Mouse (Mus musculus) left cerebral cortex, adult 2 months (tissue): ENCODE results near the gene Tmem39a. TPM values are rescaled to one million over a fixed set of nuclear protein-coding genes. Genes with fewer than 3 reads are reported as not detected.

Experiments used
- DNase-seq, 2 experiments: peaks; one replicate each; pipeline ENCODE4 v3.0.0; 2021 to 2022; ENCODE audit warnings: low spot score in 2 of 2, mixed read lengths in 1 of 2; ENCODE audit errors: extremely low spot score in 1 of 2
- H3K27ac ChIP-seq: fragments of 200-600 bp; 2 replicates; pipeline ENCODE4 v1.8.1; 2022
- H3K4me3 ChIP-seq: fragments of 200-600 bp; 2 replicates; pipeline ENCODE4 v1.8.1; 2022
- CTCF ChIP-seq: fragments of 200-600 bp; IDR thresholded peaks from 2 replicates; pipeline ENCODE4 v1.8.1; 2022; ENCODE audit warnings: antibody characterized with exemption, mild to moderate bottlenecking, moderate library complexity
- intact Hi-C: fragments of 180-260 bp; cut with DNase I; formaldehyde crosslinking; loops from one replicate; pipeline ENCODE4 v1.15.1; 2025
- total RNA-seq, 2 experiments: library from RNA; stranded (reverse); gene quantifications; 2 replicates each; pipeline ENCODE4 v1.2.3; 2021

Gene Tmem39a
- total RNA-seq, 2 experiments from 2014 or later: 23.5 to 24.9 TPM

- DNase-seq: no peak
- no peak for TF ChIP-seq CTCF
- Histone ChIP-seq H3K4me3 (no peak overlapping the region), H3K27ac (no peak overlapping the region)
- intact Hi-C loops: no loop called here
Measured at GRCm38 (mm10) chr16:38617977-38618376, 59.5 kb downstream of the Tmem39a start.

GRCm38 (mm10) chr16:38619054-38619453, 60.6 kb downstream of the Tmem39a start:
- intact Hi-C loops: no loop called here
- Histone ChIP-seq H3K4me3 (no peak overlapping the region), H3K27ac (no peak overlapping the region)
- TF ChIP-seq CTCF: peak; percentile 90
- peak; percentile 77 to 83 for DNase-seq

DNA sequence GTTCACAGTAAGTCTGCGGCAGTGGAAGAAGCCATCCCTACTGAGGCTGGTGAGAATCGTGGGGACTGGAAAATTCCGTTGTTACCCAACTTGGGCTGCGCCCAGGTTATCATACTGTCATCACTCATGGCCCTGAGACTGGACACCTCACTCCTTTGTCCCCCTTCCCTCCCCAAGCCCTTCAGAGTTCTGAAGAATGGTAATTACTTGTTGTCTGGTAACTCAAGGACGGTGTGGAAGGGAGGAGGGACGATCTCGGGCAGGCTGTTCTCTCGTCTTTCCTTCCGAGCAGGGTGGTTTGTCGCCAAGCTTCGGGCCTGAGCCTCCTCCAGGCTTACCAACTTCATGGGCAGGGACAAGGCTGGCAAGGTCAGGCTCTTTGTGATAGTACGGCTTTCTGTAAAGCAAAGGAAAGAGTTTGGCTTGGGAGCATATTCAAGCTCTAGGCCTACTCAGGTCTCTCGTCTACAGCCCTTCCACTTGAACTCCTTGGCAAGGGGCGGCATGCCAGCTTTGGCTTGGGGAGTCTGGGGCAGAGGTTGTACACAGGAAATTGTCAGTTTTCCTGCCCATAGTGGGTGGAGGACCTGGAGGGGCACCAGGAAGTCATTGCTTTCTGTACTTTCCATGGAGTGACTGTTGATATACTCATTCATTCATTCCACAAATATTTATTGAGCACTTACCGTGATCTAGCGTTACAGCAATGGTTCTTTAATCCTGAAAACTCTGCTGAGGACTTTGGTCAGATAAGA, 62.4 kb downstream of the Tmem39a start:
- H3K4me3 ChIP-seq: no peak overlapping the region
- DNase-seq: no peak
- intact Hi-C loops: loop anchor here (10.0 kb wide), 2 partner anchors 104 to 434 kb away; no protein-coding TSS in a partner anchor
- TF ChIP-seq CTCF: no peak
- no peak overlapping the region for H3K27ac ChIP-seq

GRCm38 (mm10) chr16:38622283-38622682, 63.8 kb downstream of the Tmem39a start:
- no peak overlapping the region for H3K27ac ChIP-seq
- TF ChIP-seq CTCF: peak; percentile 54
- H3K4me3 ChIP-seq: no peak overlapping the region
- DNase-seq: no peak
- intact Hi-C loops: loop anchor here (10.0 kb wide), 2 partner anchors 103 to 433 kb away; no protein-coding TSS in a partner anchor

DNA sequence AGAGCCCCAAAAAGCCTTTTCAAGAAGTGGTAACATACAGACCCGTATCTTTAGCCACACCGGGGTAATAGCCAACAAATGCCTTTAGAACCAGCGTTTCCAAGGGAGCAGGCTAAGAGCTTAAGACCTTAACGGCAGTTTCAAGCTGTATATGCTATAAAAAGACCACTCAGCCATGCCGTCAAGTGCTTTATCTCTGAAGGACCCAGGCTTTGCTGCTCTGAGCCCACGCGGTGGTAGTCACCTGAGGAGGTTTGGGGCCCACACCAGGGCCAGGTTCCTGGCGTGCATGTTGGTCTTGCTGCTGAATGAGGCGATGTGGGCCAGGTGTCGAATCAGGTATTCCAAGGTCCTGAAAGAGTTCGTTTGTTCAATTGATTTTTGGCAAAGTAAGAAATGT, 65.8 kb downstream of the Tmem39a start:
- no peak for TF ChIP-seq CTCF
- intact Hi-C loops: loop anchor here (10.0 kb wide), 2 partner anchors 100 to 430 kb away; no protein-coding TSS in a partner anchor
- no peak for DNase-seq
- no peak overlapping the region for H3K4me3 ChIP-seq
- H3K27ac ChIP-seq: no peak overlapping the region

GRCm38 (mm10) chr16:38625411-38625810, 66.9 kb downstream of the Tmem39a start:
- H3K27ac ChIP-seq: no peak overlapping the region
- no peak overlapping the region for H3K4me3 ChIP-seq
- no peak for DNase-seq
- intact Hi-C loops: loop anchor here (10.0 kb wide), 2 partner anchors 99 to 429 kb away; no protein-coding TSS in a partner anchor
- TF ChIP-seq CTCF: no peak

- no peak overlapping the region for H3K27ac ChIP-seq
- no peak for TF ChIP-seq CTCF
- intact Hi-C loops: loop anchor here (10.0 kb wide), 2 partner anchors 99 to 429 kb away; no protein-coding TSS in a partner anchor
- no peak for DNase-seq
- no peak overlapping the region for H3K4me3 ChIP-seq
Measured at GRCm38 (mm10) chr16:38625811-38626369, 67.4 kb downstream of the Tmem39a start.

GRCm38 (mm10) chr16:38632147-38632546, 73.6 kb downstream of the Tmem39a start:
- Histone ChIP-seq H3K4me3 (no peak overlapping the region), H3K27ac (no peak overlapping the region)
- DNase-seq: peak; percentile 34 to 54
- TF ChIP-seq CTCF: peak; percentile 78
- intact Hi-C loops: loop anchor here (5.0 kb wide), 1 partner anchor 180 kb away; no protein-coding TSS in a partner anchor

GRCm38 (mm10) chr16:38635833-38636390, 77.4 kb downstream of the Tmem39a start:
- no peak for DNase-seq
- no peak for TF ChIP-seq CTCF
- Histone ChIP-seq H3K4me3 (no peak overlapping the region), H3K27ac (no peak overlapping the region)
- intact Hi-C loops: no loop called here

DNA sequence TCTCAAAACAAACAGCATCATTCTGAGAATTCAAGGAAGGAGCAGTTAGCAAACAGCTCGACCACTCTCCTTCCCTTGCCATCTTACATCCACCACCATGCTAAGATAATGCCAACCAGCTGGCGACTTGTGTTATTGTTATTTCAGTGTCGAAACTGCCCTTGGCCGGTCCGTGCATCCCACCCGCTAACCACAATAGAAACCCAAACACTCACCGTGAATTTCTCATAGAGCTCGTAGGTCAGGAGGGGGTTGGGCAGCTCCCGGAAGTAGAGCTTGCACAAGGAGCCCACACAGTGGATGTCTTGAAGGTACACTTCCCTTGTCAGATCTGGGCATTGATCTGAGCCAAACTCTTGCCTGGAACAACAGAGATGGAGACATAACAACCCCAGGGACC, 78.2 kb downstream of the Tmem39a start:
- TF ChIP-seq CTCF: no peak
- intact Hi-C loops: no loop called here
- no peak for DNase-seq
- H3K4me3 ChIP-seq: no peak overlapping the region
- no peak overlapping the region for H3K27ac ChIP-seq

- intact Hi-C loops: no loop called here
- Histone ChIP-seq H3K4me3 (no peak overlapping the region), H3K27ac (no peak overlapping the region)
- no peak for TF ChIP-seq CTCF
- no peak for DNase-seq
Measured at GRCm38 (mm10) chr16:38637085-38637484, 78.6 kb downstream of the Tmem39a start.

Other genes starting within 250 kb of the Tmem39a start
- gene Maats1, start 216.6 kb upstream of the Tmem39a start, total RNA-seq: 1 to 10 TPM; 1.2 to 1.6 TPM
- 100 to 1,000 TPM; 131 to 133 TPM for gene Cox17, start 211.7 kb upstream of the Tmem39a start, total RNA-seq
- gene Gm21987, start 211.7 kb upstream of the Tmem39a start, total RNA-seq: not detected
- gene Popdc2, start 196.5 kb upstream of the Tmem39a start, total RNA-seq: 1 to 10 TPM in 1 of 2 experiments, under 1 TPM in 1; 0.51 to 1.5 TPM
- gene Pla1a, start 125.6 kb upstream of the Tmem39a start, total RNA-seq: 1 to 10 TPM; 1.5 to 2.5 TPM
- gene Adprh, start 106.0 kb upstream of the Tmem39a start, total RNA-seq: 10 to 100 TPM; 60.9 to 61.6 TPM
- gene Cd80, start 103.1 kb upstream of the Tmem39a start, total RNA-seq: under 1 TPM; 0.27 to 0.54 TPM
- 10 to 100 TPM; 32.2 to 33.4 TPM for gene Timmdc1, start 36.0 kb upstream of the Tmem39a start, total RNA-seq
- gene Poglut1, start 8.4 kb upstream of the Tmem39a start, total RNA-seq: 10 to 100 TPM; 41.8 to 44.0 TPM
- gene Arhgap31, start 154.6 kb downstream of the Tmem39a start, total RNA-seq: 10 to 100 TPM; 19.1 to 20.6 TPM
- gene B4galt4, start 183.6 kb downstream of the Tmem39a start, total RNA-seq: 10 to 100 TPM; 21.4 to 23.3 TPM
- gene Upk1b, start 241.6 kb downstream of the Tmem39a start, total RNA-seq: 1 to 10 TPM; 1.4 to 1.7 TPM